In the genomic region with DNA sequence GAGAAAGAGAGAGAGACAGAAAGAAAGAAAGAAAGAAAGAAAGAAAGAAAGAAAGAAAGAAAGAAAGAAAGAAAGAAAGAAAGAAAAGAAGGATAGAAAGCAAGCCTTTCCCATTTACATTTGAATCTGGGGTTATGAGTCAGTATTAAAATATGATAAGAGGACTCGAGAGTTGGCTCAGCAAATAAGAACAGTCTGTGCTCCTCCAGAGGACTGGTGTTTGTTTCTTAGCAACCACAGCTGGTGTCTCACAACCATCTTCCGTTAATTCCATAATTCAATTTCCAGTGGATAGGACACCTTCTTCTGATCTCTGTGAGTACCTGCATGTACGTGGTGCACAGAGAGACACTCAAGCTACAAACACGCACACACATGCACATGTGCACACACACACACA, we compare ENCODE assay signal across 19 mouse cellular contexts. TPM values are rescaled to one million over a fixed set of nuclear protein-coding genes. Genes with fewer than 3 reads are reported as not detected.
A peak's percentile ranks its signal among the peaks of the same experiment; 100 is the strongest.
DNase-seq lines count a peak whose midpoint lies in the region.
"Had no signal": no experiment of that assay in that cellular context is flagged by ENCODE, and none has a peak within 500 bp of the region (broad histone marks: within the 10 kb centered on the region; RNA-seq: fewer than 3 reads in every experiment).

No protein-coding gene starts in this region.

- peak; percentile 3 to 47 for DNase-seq in lung, adult 18-20 months
- no peak for DNase-seq in lung, postnatal 4 days
- peak; percentile 60 for DNase-seq in 3T3-L1 (ENCODE audit: low read depth, low spot score)
- DNase-seq in Muller cell, postnatal 12 days (ENCODE audit: inconsistent ontology term) = peak; percentile 2
- peak; percentile 73 for DNase-seq in lung, postnatal 25 days (ENCODE audit: low spot score)
- no peak for DNase-seq in heart, adult 18-20 months
- no peak for DNase-seq in kidney, adult 18-20 months
- DNase-seq: adrenal gland, postnatal 10 days; B cell, adult 2 months; cerebellum, adult 18-20 months; cerebellum, postnatal 25 days; gastrocnemius, postnatal 25 days; heart, adult 11 months; heart, postnatal 10 days; kidney, adult 2 months; kidney, postnatal 36 days; thymus, postnatal 4 days had no signal

RNA-seq across cellular contexts. Expression of a gene that starts 3.0 kb away (rescaled TPM):
- total RNA-seq in heart, adult 18-20 months (2021) = under 1 TPM in 1 of 2 experiments, not detected in 1; 0.02 TPM
- total RNA-seq: gastrocnemius, adult 18-20 months; gastrocnemius, postnatal 25 days; hematopoietic stem cell, adult 5-6 weeks had no signal

Comparison
In these comparisons a context has a peak if more than half of its experiments do, and no peak if none do; other contexts are left out.
1. DNase-seq: peak in lung, adult 18-20 months (2 of 2), 3T3-L1 (single experiment), Muller cell, postnatal 12 days (single experiment) and lung, postnatal 25 days (single experiment); none in lung, postnatal 4 days (0 of 2), heart, adult 18-20 months (0 of 2) and kidney, adult 18-20 months (single experiment).